Mouse (Mus musculus) embryonic facial prominence, embryonic 12.5 days (tissue): ENCODE data around the gene Gm9887. TPM values are rescaled to one million over a fixed set of nuclear protein-coding genes. Genes with fewer than 3 reads are reported as not detected.
"Not testable (repeated sequence)": the region's sequence is repeated elsewhere in the genome, so short reads cannot be mapped to it uniquely, and the experiment has no call there.

Experiments
- ATAC-seq: fragments of 200-750 bp; cut with Nextera tagmentation; 2 replicates; pipeline ENCODE4 v1.8.0; 2017; ENCODE audit not compliant: insufficient number of reproducible peaks, insufficient read depth, low FRiP score, low TSS enrichment
- H3K27ac ChIP-seq: fragments of 300-500 bp; sonication (generic); 2 replicates; pipeline ENCODE4 v1.5.1; 2016; ENCODE audit warnings: mild to moderate bottlenecking
- H3K27me3 ChIP-seq: fragments of 300-500 bp; sonication (generic); 2 replicates; pipeline ENCODE4 v1.6.1; 2016; ENCODE audit warnings: mild to moderate bottlenecking, moderate library complexity
- H3K36me3 ChIP-seq: fragments of 300-500 bp; sonication (generic); 2 replicates; pipeline ENCODE4 v1.6.1; 2016; ENCODE audit warnings: mild to moderate bottlenecking
- H3K4me1 ChIP-seq: fragments of 300-500 bp; sonication (generic); 2 replicates; pipeline ENCODE4 v1.6.1; 2016
- H3K4me2 ChIP-seq: fragments of 300-500 bp; sonication (generic); replicated peaks from 2 replicates; pipeline ENCODE4 v1.6.1; 2016; ENCODE audit warnings: mild to moderate bottlenecking, moderate library complexity
- H3K4me3 ChIP-seq: fragments of 300-500 bp; sonication (generic); 2 replicates; pipeline ENCODE4 v1.5.1; 2016; ENCODE audit warnings: mild to moderate bottlenecking
- H3K9ac ChIP-seq: fragments of 300-500 bp; sonication (generic); 2 replicates; pipeline ENCODE4 v1.6.1; 2016; ENCODE audit warnings: mild to moderate bottlenecking, moderate library complexity
- H3K9me3 ChIP-seq: fragments of 300-500 bp; sonication (generic); 2 replicates; pipeline ENCODE4 v1.6.1; 2016; ENCODE audit warnings: mild to moderate bottlenecking, moderate library complexity
- WGBS: fragments of 180-500 bp; shearing (Covaris S2); methylation state at CpG from one replicate; pipeline ENCODE4 v1.1.7; 2016; 5-methylcytosine and 5-hydroxymethylcytosine counted together
- polyA plus RNA-seq: library from polyadenylated mRNA; unstranded; fragments of >200 nt; fragmentation: Nextera tagmentation; extraction: Ambion mirVana; gene quantifications from 2 replicates; pipeline ENCODE4 v1.2.1, GENCODE M21; 2016

Gene Gm9887
- polyA plus RNA-seq, 1 experiment from 2014 or later: 3.7 TPM

GRCm38 (mm10) chr12:69366424-69366823, 5.8 kb downstream of the Gm9887 start:
- no peak overlapping the region for H3K4me3 ChIP-seq
- no peak for ATAC-seq
- H3K27ac ChIP-seq: no peak overlapping the region
- no peaks in the 10 kb centered on the region for H3K27me3 ChIP-seq
- H3K4me2 ChIP-seq: no peak overlapping the region
- no peak overlapping the region for H3K9ac ChIP-seq
- no peaks in the 10 kb centered on the region for H3K36me3 ChIP-seq
- no peaks in the 10 kb centered on the region for H3K9me3 ChIP-seq
- 0 out of 2 replicates have a peak, but pooled peaks cover 8% of the 10 kb centered on the region for H3K4me1 ChIP-seq

DNA sequence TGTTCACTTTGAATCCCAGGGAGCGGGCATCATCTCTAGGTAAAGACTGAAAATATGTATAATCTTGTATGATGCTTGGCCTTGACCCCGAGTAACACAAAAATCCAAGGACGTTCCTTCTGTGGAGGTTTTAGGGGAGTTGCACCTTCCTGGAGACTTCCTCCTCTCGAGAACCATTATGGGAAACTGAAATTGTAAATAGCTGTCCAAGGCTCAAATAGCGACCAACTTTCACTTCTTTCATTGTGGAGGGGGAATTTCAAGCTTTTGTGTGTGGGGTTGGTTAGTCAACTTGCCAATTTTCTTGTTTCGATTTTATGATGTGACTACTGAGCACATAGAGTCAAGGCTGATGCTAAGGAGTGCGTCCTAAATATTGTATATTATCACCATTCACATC, 6.5 kb downstream of the Gm9887 start:
- H3K4me2 ChIP-seq: no peak overlapping the region
- no peaks in the 10 kb centered on the region for H3K9me3 ChIP-seq
- 81% methylated on average over 7 of the region's 7 CpGs for WGBS
- H3K27me3 ChIP-seq: no peaks in the 10 kb centered on the region
- H3K4me3 ChIP-seq: no peak overlapping the region
- H3K27ac ChIP-seq: no peak overlapping the region
- no peaks in the 10 kb centered on the region for H3K36me3 ChIP-seq
- no peak overlapping the region for H3K9ac ChIP-seq
- ATAC-seq: no peak
- H3K4me1 ChIP-seq: 0 out of 2 replicates have a peak, but pooled peaks cover 8% of the 10 kb centered on the region

- no peaks in the 10 kb centered on the region for H3K9me3 ChIP-seq
- peak overlapping the region; percentile 46 for H3K4me2 ChIP-seq
- no peak for ATAC-seq
- peak overlapping the region; percentile 55 for H3K9ac ChIP-seq
- peak overlapping the region; percentile 44 for H3K4me3 ChIP-seq
- no peaks in the 10 kb centered on the region for H3K36me3 ChIP-seq
- H3K4me1 ChIP-seq: 0 out of 2 replicates have a peak, but pooled peaks cover 8% of the 10 kb centered on the region
- peak overlapping the region; percentile 82 for H3K27ac ChIP-seq
- no peaks in the 10 kb centered on the region for H3K27me3 ChIP-seq
- WGBS: 4% methylated on average over 31 of the region's 32 CpGs
These were observed 8.1 kb downstream of the Gm9887 start for GRCm38 (mm10) chr12:69363899-69364762.

DNA sequence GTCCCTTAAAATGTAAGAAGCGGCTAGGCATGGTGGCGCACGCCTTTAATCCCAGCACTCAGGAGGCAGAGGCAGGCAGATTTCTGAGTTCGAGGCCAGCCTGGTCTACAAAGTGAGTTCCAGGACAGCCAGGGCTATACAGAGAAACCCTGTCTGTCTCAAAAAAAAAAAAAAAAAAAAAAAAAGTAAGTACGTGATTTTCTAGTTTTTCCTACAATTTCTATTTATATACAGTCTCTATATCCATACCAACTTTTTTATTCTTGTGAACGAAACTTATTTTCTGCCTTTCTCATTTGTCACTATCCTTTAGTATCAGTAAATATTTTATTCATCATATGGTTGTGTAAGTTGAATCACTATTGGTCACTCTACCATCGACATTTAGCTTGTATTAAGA, 9.1 kb downstream of the Gm9887 start:
- WGBS: 97% methylated on average over 7 of the region's 7 CpGs
- H3K36me3 ChIP-seq, H3K9ac ChIP-seq, H3K27me3 ChIP-seq, ATAC-seq, H3K4me1 ChIP-seq, H3K4me2 ChIP-seq, H3K4me3 ChIP-seq, H3K9me3 ChIP-seq, H3K27ac ChIP-seq: not testable (repeated sequence)

- H3K4me2 ChIP-seq: peak overlapping the region; percentile 65
- H3K4me1 ChIP-seq: 0 out of 2 replicates have a peak, but pooled peaks cover 8% of the 10 kb centered on the region
- H3K36me3 ChIP-seq: no peaks in the 10 kb centered on the region
- H3K4me3 ChIP-seq: peak overlapping the region; percentile 50; the same call in 1 of the 2 replicates
- H3K9me3 ChIP-seq: no peaks in the 10 kb centered on the region
- H3K27me3 ChIP-seq: no peaks in the 10 kb centered on the region
- WGBS: 37% methylated on average over 4 of the region's 4 CpGs
- no peak for ATAC-seq
- H3K27ac ChIP-seq: peak overlapping the region; percentile 96
- no peak overlapping the region for H3K9ac ChIP-seq
These were observed 9.9 kb downstream of the Gm9887 start for GRCm38 (mm10) chr12:69362388-69362787.

GRCm38 (mm10) chr12:69361919-69362318, 10.3 kb downstream of the Gm9887 start:
- peak overlapping the region; percentile 65 for H3K4me2 ChIP-seq
- H3K27me3 ChIP-seq: no peaks in the 10 kb centered on the region
- 8% methylated on average over 10 of the region's 10 CpGs for WGBS
- peak overlapping the region; percentile 96 for H3K27ac ChIP-seq
- no peaks in the 10 kb centered on the region for H3K9me3 ChIP-seq
- peak overlapping the region; percentile 60 for H3K9ac ChIP-seq
- H3K4me1 ChIP-seq: 0 out of 2 replicates have a peak, but pooled peaks cover 8% of the 10 kb centered on the region
- ATAC-seq: no peak
- no peaks in the 10 kb centered on the region for H3K36me3 ChIP-seq
- H3K4me3 ChIP-seq: peak overlapping the region; percentile 50

- H3K4me1 ChIP-seq, H3K36me3 ChIP-seq, H3K27me3 ChIP-seq, H3K9me3 ChIP-seq: not testable (repeated sequence)
- Histone ChIP-seq H3K9ac (peak overlapping the region; percentile 60), H3K27ac (peak overlapping the region; percentile 96), H3K4me3 (peak overlapping the region; percentile 50), H3K4me2 (peak overlapping the region; percentile 65)
- WGBS: 1% methylated on average over 43 of the region's 50 CpGs
- peak; percentile 95 for ATAC-seq
These were observed 11.0 kb downstream of the Gm9887 start for GRCm38 (mm10) chr12:69360997-69361899.

DNA sequence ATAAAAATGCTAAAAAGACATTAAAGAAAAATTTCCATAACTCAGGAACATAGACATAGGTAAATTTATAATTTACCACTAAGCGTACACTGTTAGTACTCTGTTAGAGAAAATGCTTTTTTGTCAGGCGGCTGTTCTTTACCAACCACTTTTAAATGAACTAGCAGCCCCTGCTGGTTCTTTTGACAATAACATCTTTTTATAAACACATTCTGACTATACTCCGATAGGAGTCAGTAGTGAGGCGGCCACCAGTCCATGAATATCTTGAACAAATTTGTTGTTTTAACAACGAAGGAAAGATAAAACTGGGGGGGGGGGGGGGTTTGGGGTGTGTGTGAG, 11.6 kb downstream of the Gm9887 start:
- no peak overlapping the region for H3K27ac ChIP-seq
- no peak overlapping the region for H3K9ac ChIP-seq
- no peak overlapping the region for H3K4me2 ChIP-seq
- 0 out of 2 replicates have a peak, but pooled peaks cover 8% of the 10 kb centered on the region for H3K4me1 ChIP-seq
- WGBS: 22% methylated on average over 5 of the region's 5 CpGs
- ATAC-seq: no peak
- H3K36me3 ChIP-seq: no peaks in the 10 kb centered on the region
- no peak overlapping the region for H3K4me3 ChIP-seq
- H3K9me3 ChIP-seq: no peaks in the 10 kb centered on the region
- H3K27me3 ChIP-seq: no peaks in the 10 kb centered on the region

- no peak overlapping the region for H3K27ac ChIP-seq
- peaks cover 16% of the 10 kb centered on the region for H3K36me3 ChIP-seq
- no peak for ATAC-seq
- no peaks in the 10 kb centered on the region for H3K9me3 ChIP-seq
- peak overlapping the region; percentile 92; the same call in 1 of the 2 replicates for H3K9ac ChIP-seq
- 0 out of 2 replicates have a peak, but pooled peaks cover under 1% of the 10 kb centered on the region for H3K4me1 ChIP-seq
- no peaks in the 10 kb centered on the region for H3K27me3 ChIP-seq
- 6% methylated on average over 13 of the region's 13 CpGs for WGBS
- peak overlapping the region; percentile 83 for H3K4me3 ChIP-seq
- peak overlapping the region; percentile 68 for H3K4me2 ChIP-seq
These were observed 15.0 kb downstream of the Gm9887 start for GRCm38 (mm10) chr12:69357300-69357646.

- Histone ChIP-seq H3K9ac (peak within 1 kb of the TSS; percentile 92), H3K27ac (peak within 1 kb of the TSS; percentile 71), H3K4me1 (no peaks in the 10 kb centered on the region), H3K27me3 (no peaks in the 10 kb centered on the region), H3K4me3 (peak within 1 kb of the TSS; percentile 83), H3K4me2 (peak within 1 kb of the TSS; percentile 68), H3K9me3 (no peaks in the 10 kb centered on the region), H3K36me3 (peaks cover 20% of the 10 kb centered on the region)
- WGBS: under 1% methylated on average over 50 of the region's 50 CpGs
- no peak for ATAC-seq
These were observed 15.5 kb downstream of the Gm9887 start, which contains the start of gene Nemf for GRCm38 (mm10) chr12:69356546-69357299. TSS of gene Nemf (minus strand) at chr12:69357165.

- H3K4me1 ChIP-seq: no peaks in the 10 kb centered on the region
- no peaks in the 10 kb centered on the region for H3K9me3 ChIP-seq
- no peak overlapping the region for H3K4me3 ChIP-seq
- no peak overlapping the region for H3K9ac ChIP-seq
- H3K27ac ChIP-seq: no peak overlapping the region
- H3K27me3 ChIP-seq: no peaks in the 10 kb centered on the region
- no peak overlapping the region for H3K4me2 ChIP-seq
- no peak for ATAC-seq
- peaks cover 48% of the 10 kb centered on the region for H3K36me3 ChIP-seq
- 91% methylated on average over 1 of the region's 1 CpGs for WGBS
These were observed 20.6 kb downstream of the Gm9887 start for GRCm38 (mm10) chr12:69351685-69352084.
